Mouse (Mus musculus) limb, embryonic 11.5 days (tissue): ENCODE measurements around the gene Minos1. TPM values are rescaled to one million over a fixed set of nuclear protein-coding genes. Genes with fewer than 3 reads are reported as not detected.

ENCODE experiments used
- ATAC-seq: fragments of 200-750 bp; cut with Nextera tagmentation; 2 replicates; pipeline ENCODE4 v1.8.0; 2017; ENCODE audit warnings: low read depth; ENCODE audit not compliant: insufficient number of reproducible peaks, low FRiP score, low TSS enrichment
- DNase-seq: peaks from one replicate; pipeline ENCODE4 v3.0.0-alpha.2; 2015; ENCODE audit warnings: low spot score
- H3K27ac ChIP-seq: fragments of 300-500 bp; sonication (generic); replicated peaks from 2 replicates; pipeline ENCODE4 v1.5.1; 2014; ENCODE audit warnings: low read depth, mild to moderate bottlenecking, low read length
- H3K27me3 ChIP-seq: fragments of 300-500 bp; sonication (generic); 2 replicates; pipeline ENCODE4 v1.6.1; 2014; ENCODE audit warnings: mild to moderate bottlenecking, low read length, mixed read lengths; ENCODE audit not compliant: control insufficient read depth, insufficient read depth
- H3K36me3 ChIP-seq: fragments of 300-500 bp; sonication (generic); 2 replicates; pipeline ENCODE4 v1.6.1; 2014; ENCODE audit warnings: mild to moderate bottlenecking, low read length, moderate library complexity, mixed read lengths; ENCODE audit not compliant: control insufficient read depth, insufficient read depth
- H3K4me1 ChIP-seq: fragments of 300-500 bp; sonication (generic); 2 replicates; pipeline ENCODE4 v1.6.1; 2014; ENCODE audit warnings: low read length, mixed read lengths; ENCODE audit not compliant: control insufficient read depth, insufficient read depth
- H3K4me2 ChIP-seq: fragments of 300-500 bp; sonication (generic); 2 replicates; pipeline ENCODE4 v1.6.1; 2014; ENCODE audit warnings: low read depth, mild to moderate bottlenecking, moderate library complexity; ENCODE audit not compliant: severe bottlenecking
- H3K4me3 ChIP-seq: fragments of 300-500 bp; sonication (generic); 2 replicates; pipeline ENCODE4 v1.5.1; 2014; ENCODE audit warnings: low read depth, low read length
- H3K9ac ChIP-seq: fragments of 300-500 bp; sonication (generic); 2 replicates; pipeline ENCODE4 v1.6.1; 2014; ENCODE audit warnings: mild to moderate bottlenecking, low read length
- H3K9me3 ChIP-seq: fragments of 300-500 bp; sonication (generic); 2 replicates; pipeline ENCODE4 v1.6.1; 2016; ENCODE audit warnings: low read length; ENCODE audit not compliant: control insufficient read depth
- WGBS: fragments of 180-500 bp; shearing (Covaris S2); extraction: QIAGEN DNeasy Blood & Tissue Kit; methylation state at CpG from one replicate; pipeline ENCODE4 v1.1.7; 2014; 5-methylcytosine and 5-hydroxymethylcytosine counted together
- polyA plus RNA-seq: library from polyadenylated mRNA; unstranded; fragments of >200 nt; fragmentation: Nextera tagmentation; extraction: Ambion mirVana; gene quantifications from 2 replicates; pipeline ENCODE4 v1.2.1, GENCODE M21; 2014

Minos1 gene
- 404 and 456 TPM in 2 replicates for polyA plus RNA-seq

DNA sequence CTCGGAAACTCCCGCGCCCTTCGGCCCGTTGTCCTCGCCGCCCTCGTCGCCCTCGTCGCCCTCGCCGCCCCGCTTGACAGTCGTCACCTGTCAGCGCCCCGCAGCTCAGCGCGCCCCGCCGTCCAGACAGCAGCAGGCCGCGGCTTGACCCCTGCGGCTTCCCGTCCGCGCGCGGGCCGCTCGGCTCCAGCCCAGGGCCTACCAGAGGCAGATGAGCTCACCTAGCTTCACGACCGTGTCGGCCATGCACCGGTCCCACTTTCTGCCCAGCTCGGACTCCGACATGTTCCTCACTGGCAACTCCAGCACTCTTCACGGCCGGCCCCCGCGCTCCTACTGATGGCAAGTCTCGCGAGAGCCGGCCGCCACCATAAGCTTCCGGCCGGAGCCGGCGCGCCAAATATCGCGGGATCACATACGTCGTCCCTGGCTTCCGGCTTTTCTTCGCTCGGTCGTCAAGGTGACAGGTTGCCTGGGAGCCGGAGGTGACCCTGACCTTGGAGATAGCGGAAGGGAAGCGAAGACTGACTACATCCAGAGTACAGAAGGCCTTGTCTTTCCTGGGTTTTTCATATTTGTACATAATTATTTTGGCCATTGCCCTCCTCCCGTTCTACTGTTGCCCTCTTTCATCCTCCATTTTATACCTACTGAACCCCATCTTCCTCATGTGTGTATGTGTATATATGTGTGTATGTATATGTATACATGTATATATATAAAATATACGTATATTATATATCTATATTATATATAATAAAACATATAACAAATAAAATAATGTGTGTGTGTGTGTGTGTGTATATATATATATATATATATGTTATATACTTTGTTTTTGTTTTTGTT is at the start of gene Minos1:
Gene Minos1 (minus strand): TSS at position 413 of the 849 bp plus-strand sequence.
- Histone ChIP-seq H3K9ac (peak within 1 kb of the TSS; percentile 84), H3K27me3 (no peaks in the 10 kb centered on the region), H3K4me3 (peak within 1 kb of the TSS; percentile 90), H3K4me1 (peaks cover 7% of the 10 kb centered on the region), H3K4me2 (peak within 1 kb of the TSS; percentile 84), H3K9me3 (peaks cover 3% of the 10 kb centered on the region; the same call in 1 of the 2 replicates), H3K36me3 (no peaks in the 10 kb centered on the region), H3K27ac (peak within 1 kb of the TSS; percentile 16)
- DNase-seq = peak; percentile 97
- peak; percentile 88 for ATAC-seq
- WGBS = under 1% methylated on average over 60 of the region's 63 CpGs

DNA sequence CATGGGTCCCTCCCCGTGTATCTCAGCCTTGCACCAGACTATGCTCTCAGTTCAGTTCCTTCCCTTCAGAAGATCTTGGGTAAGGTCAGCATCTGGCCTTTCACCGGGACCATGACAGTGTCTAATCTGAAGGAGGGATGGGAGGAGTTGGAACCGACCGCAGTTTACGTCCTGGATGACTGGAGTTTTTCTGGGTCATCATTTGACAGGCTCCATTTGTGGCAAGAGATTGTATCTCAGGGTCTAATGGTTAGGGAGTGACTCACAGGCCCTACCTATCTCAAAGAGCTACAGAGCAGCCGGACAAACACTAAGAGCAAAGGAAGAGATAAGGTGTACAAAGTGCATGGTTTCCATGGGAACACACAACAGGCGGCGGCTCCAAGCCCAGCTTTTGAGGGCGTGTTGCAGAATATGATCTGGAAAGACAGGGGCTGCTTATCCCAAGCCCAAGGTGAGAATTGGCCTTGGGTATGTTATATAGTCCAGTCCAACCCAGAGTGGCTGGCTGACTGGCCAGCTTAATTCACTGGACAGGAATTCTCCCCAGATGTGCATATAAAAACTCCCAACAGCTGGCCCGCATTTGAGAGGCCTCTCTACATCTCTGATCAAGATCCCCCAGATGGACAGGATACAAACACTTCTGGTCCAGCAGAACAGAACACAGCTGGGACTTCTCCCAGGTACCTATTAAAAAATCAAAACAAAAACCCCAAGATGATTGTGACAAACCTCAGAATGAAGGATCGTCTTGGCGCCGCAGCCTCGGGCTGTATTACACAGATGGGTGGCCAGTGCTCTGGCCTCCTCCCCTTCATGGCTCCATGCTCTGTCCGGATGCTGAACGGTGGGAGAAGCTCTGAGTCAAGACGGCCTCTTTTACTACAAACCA is 49.1 kb upstream of the Minos1 start:
- no peaks in the 10 kb centered on the region for H3K4me1 ChIP-seq
- DNase-seq (no peak), ATAC-seq (no peak)
- H3K9ac ChIP-seq = no peak overlapping the region
- no peak overlapping the region for H3K4me2 ChIP-seq
- no peaks in the 10 kb centered on the region for H3K27me3 ChIP-seq
- no peak overlapping the region for H3K27ac ChIP-seq
- 84% methylated on average over 17 of the region's 17 CpGs for WGBS
- 0 out of 2 replicates have a peak, but pooled peaks cover 3% of the 10 kb centered on the region for H3K9me3 ChIP-seq
- H3K4me3 ChIP-seq = no peak overlapping the region
- no peaks in the 10 kb centered on the region for H3K36me3 ChIP-seq

DNA sequence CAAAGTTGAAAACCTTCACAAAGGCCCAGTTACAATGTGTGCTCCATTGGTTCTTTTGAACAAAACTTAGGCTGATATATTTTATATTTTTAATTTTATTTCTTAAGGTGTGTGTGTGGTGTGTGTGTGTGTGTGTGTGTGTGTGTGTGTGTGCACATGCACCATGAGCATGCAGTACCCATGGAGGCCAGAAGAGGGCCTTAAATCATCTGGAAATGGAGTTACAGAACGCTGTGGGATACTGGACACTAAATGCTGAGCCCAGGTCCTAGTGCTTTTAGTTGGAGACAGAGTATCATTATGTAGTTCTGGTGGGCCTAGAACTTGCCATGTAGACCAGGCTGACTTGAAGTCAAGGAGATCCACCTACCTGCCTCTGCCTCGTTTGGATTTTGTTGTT is 48.3 kb upstream of the Minos1 start:
- H3K36me3 ChIP-seq = no peaks in the 10 kb centered on the region
- H3K4me2 ChIP-seq = no peak overlapping the region
- no peak overlapping the region for H3K4me3 ChIP-seq
- 0 out of 2 replicates have a peak, but pooled peaks cover 3% of the 10 kb centered on the region for H3K9me3 ChIP-seq
- no peak overlapping the region for H3K9ac ChIP-seq
- H3K27me3 ChIP-seq = no peaks in the 10 kb centered on the region
- DNase-seq (no peak), ATAC-seq (no peak)
- H3K27ac ChIP-seq = no peak overlapping the region
- 85% methylated on average over 2 of the region's 2 CpGs for WGBS
- no peaks in the 10 kb centered on the region for H3K4me1 ChIP-seq

DNA sequence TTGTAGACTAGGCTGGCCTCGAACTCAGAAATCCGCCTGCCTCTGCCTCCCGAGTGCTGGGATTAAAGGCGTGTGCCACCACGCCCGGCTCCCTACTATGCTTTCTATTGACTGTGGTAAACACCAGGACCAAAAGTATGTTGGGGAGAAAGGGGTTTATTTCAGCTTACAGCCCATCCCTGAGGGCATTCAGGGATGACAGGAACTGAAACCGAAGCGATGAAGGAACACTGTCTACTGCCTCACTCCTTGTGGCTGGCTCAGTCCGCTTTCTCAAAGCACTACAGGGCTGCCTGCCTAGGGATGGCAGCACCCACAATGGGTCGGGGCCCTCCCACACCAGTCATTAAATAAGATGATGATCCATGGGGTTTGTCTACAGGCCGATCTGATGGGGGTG is 47.5 kb upstream of the Minos1 start:
- H3K27me3 ChIP-seq = no peaks in the 10 kb centered on the region
- ATAC-seq = no peak
- H3K4me3 ChIP-seq = no peak overlapping the region
- no peak overlapping the region for H3K4me2 ChIP-seq
- H3K9ac ChIP-seq = no peak overlapping the region
- no peaks in the 10 kb centered on the region for H3K36me3 ChIP-seq
- no peak for DNase-seq
- H3K4me1 ChIP-seq = no peaks in the 10 kb centered on the region
- 95% methylated on average over 10 of the region's 11 CpGs for WGBS
- 0 out of 2 replicates have a peak, but pooled peaks cover 3% of the 10 kb centered on the region for H3K9me3 ChIP-seq
- no peak overlapping the region for H3K27ac ChIP-seq

DNA sequence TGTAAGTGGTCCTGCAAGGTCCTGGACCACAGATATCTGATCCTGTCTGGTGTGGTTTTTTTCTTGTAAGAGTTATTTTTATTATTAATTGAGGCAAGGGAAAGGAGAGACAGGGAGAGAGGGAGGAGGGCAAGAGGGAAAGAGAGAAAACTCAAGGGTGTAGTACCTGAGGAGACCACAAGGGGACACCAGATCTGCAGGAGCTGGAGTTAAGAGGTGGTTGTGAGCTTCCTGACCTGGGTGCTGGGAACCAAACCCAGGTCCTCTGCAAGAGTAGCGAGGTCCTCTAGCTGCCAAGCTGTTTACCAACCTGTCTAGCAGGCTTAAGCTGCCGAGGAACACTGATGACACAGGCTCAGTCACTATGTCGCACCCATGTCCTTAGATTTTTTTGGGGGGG is 47.0 kb upstream of the Minos1 start:
- no peak overlapping the region for H3K9ac ChIP-seq
- WGBS = 91% methylated on average over 3 of the region's 3 CpGs
- H3K4me3 ChIP-seq = no peak overlapping the region
- DNase-seq = no peak
- 0 out of 2 replicates have a peak, but pooled peaks cover 3% of the 10 kb centered on the region for H3K9me3 ChIP-seq
- no peak overlapping the region for H3K4me2 ChIP-seq
- no peak overlapping the region for H3K27ac ChIP-seq
- ATAC-seq = no peak
- no peaks in the 10 kb centered on the region for H3K36me3 ChIP-seq
- H3K4me1 ChIP-seq = no peaks in the 10 kb centered on the region
- no peaks in the 10 kb centered on the region for H3K27me3 ChIP-seq

DNA sequence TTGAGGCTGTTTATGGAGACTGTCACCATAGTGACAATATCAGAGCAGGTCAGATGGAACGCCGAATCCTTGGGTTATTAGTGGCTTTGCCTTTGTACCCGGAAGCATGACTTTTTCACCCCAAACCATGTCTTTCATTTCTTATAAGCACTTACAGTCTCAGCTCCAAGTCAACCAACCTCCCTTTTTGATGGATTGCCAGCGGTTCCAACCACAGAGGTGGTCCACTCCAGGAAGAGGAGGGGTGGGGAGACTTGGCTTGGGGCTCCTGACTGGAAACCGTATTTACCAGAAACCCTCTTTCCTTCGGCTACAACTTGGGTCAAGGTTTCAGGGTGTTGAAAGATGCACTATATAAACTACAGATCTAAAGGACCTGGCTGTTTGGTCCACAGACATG is 45.1 kb upstream of the Minos1 start:
- no peak overlapping the region for H3K4me2 ChIP-seq
- DNase-seq = no peak

DNA sequence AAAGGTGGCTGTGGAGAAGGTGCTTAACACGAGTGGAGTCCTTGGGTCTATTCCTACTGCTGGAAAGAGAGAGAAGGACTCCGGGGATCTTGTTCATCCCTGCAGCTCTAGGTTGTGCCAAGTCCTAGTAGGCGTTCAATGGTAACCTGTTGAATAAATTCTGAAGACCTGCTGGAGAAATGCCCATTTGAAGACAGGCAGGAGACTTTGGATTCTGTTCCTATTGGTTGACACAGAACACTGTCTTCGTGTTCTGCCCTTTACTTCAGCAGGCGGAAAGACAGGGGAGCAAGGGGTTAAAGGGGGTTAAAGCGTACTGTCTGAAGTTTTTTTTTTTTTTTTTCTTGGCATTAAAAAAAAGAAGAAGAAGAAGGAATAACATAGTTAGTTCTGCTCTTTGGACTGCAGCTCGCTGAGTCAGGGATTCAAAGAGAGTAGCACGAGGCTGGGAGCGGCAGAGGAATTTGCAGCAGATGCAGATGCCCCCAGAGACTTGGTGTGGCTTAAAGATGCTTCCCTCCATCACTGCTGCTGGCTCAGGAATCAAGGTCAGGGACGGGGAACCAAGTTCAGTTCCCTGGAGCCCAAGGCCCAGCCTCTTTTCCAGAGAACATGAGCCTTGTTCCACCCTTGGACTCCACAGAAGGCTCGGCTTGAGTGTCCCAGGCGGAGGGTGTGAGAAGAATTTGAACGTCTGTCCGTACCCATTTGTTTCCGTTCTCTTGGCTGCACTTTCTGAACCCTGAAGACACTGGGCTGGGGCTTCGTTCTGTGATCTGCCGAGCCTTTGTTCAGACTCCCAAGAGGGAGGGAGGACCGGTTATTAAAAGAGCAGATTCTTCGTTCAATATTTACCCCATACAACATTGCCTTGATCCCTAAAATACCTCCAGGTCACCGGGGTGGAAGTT is 44.4 kb upstream of the Minos1 start:
- 73% methylated on average over 20 of the region's 20 CpGs for WGBS
- no peaks in the 10 kb centered on the region for H3K27me3 ChIP-seq
- H3K27ac ChIP-seq = no peak overlapping the region
- ATAC-seq (no peak), DNase-seq (no peak)
- H3K4me2 ChIP-seq = no peak overlapping the region
- no peak overlapping the region for H3K9ac ChIP-seq
- H3K4me1 ChIP-seq = no peaks in the 10 kb centered on the region
- no peaks in the 10 kb centered on the region for H3K36me3 ChIP-seq
- no peak overlapping the region for H3K4me3 ChIP-seq
- H3K9me3 ChIP-seq = 0 out of 2 replicates have a peak, but pooled peaks cover 3% of the 10 kb centered on the region

More for the DNA sequence above, 45.1 kb upstream of the Minos1 start:
- WGBS = 76% methylated on average over 6 of the region's 6 CpGs
- H3K9me3 ChIP-seq = 0 out of 2 replicates have a peak, but pooled peaks cover 3% of the 10 kb centered on the region
- no peaks in the 10 kb centered on the region for H3K4me1 ChIP-seq
- no peak overlapping the region for H3K9ac ChIP-seq
- no peak overlapping the region for H3K27ac ChIP-seq
- no peaks in the 10 kb centered on the region for H3K36me3 ChIP-seq
- H3K27me3 ChIP-seq = no peaks in the 10 kb centered on the region
- no peak overlapping the region for H3K4me3 ChIP-seq
- no peak for ATAC-seq
